Mouse (Mus musculus) thymus, adult 18-20 months (tissue): ENCODE measurements around the gene Srrm2.

Experiments used
- DNase-seq, 2 experiments: peaks; one replicate each; pipeline ENCODE4 v3.0.0; 2022; ENCODE audit warnings: mixed read lengths in 2 of 2

Srrm2 gene

DNA sequence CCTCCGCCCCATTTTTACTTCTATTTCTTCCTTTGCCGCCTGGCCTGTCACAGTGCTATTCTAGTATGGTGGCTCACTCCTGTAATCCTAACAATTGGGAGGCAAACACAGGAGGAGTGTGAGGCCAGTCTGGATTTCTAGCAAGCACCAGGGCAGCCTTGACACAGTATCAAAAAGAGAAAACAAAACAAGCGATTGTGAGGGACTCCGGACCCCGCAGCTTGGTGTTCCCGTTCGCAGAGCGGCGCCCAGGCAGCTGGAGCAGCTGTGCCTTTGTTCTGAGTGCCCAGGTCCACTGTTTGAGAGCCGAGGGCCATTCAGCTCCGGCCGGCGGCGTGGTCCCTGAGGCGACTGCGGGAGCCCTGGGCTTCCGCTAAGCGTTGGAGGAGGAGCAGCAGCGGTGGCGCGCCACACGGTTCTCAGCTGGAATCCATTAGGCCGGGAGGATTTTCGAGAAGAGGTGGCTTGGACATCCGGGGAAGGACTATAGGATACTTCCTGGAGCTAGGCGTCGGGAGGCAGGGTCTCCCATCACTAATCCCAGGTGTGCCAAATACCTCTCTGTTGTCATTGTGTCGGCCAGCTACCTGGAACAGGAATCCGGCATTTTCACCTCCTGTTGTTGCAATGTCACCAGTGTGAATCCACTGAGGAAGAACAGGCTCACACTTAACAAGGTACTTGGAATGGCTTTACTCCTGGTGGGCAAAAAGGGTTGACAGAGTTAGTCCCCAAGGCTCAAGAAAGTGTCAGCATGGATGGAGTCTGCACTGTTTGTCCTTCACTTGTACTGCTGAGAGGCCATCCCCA lies at the start of gene Srrm2:
TSS of gene Srrm2 (plus strand) at position 264 of the 810 bp plus-strand sequence.
- peak; percentile 21 to 26 for DNase-seq

GRCm38 (mm10) chr17:23740598-23741021 lies 49.7 kb upstream of the Srrm2 start, which contains the start of gene Paqr4:
Gene Paqr4 (minus strand): TSS chr17:23740867.
- no peak for DNase-seq

DNA sequence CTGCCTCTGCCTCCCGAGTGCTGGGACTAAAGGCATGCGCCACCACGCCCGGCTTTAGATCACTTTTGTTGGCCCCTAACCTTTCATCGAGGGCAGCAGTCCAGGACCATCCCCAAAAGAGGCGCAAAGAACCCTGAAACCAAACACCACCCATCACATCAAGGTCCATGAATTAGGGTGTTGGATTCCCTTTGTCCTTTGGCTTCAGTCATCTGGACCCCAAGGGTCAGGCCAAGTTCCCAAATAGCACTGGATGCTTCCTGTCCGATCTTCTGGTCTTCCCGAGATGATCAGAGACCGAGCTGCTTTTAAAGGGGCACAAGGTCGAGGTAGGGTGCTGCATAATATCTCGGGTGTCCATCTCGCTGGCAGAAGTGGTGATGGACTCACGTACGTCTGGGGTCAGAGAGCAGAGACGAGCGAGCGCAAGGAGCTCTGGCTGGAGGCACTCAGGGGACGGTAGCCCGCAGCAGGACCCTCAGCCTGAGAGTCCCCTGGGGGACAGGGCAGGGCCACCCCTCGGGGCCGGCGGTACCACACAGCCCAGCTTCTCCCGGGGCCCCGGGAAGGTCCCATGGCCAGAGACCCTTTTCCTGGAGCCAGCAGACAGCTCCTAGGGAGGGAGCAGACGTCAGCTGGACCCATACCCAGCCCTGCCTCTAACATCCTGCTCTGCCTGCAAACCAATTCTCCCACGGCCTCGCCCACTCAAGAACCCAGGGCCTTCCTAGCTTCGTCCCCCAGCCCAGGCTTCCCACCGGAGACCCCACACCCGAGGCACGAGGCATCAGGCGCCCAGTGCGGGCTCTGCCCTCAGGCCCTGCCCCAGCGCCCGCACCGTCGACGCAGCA lies 48.7 kb upstream of the Srrm2 start:
- DNase-seq: no peak

GRCm38 (mm10) chr17:23742210-23742793 lies 48.0 kb upstream of the Srrm2 start:
- no peak for DNase-seq

DNA sequence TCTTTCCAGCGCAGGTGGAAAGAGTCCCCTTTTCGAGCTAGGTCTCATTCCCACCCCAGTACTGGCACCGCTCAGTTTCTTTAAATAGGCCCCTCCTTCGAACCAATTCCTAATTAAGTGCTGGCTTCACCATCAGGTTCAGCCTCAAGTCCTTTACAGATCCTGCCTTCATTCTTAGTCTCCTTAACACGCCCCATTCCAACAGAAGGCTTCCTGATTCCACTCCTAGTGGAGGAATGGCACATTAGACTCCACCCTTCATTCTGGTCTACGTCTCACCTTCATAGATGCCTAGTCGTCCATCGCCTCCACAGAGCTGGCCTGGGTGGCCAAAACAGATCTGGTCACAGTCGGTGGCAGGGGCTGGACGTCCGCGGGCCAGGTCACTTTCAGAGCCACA lies 47.4 kb upstream of the Srrm2 start:
- no peak for DNase-seq

- DNase-seq: no peak
These were observed 46.3 kb upstream of the Srrm2 start for GRCm38 (mm10) chr17:23744076-23744475.

DNA sequence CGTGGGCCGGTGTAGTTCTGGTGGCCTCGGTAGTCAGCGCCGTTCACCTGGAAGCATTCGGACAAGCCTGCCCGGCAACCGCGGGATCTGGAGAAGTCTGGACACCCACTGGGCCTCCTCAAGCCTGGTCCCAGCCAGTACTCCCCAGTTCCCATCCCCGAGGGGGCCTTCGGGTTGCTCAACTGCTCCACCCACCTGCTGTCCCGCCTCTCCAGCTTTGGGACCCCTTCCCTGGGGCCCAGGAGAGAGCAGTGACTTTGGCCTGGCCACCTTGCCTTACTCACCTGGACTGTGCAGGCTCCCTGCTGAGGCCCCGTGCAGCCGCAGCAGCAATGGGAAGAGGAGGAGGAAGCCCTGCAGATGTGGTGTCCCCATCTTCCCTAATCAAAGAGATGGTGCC lies 45.7 kb upstream of the Srrm2 start:
- no peak for DNase-seq

- no peak for DNase-seq
These were observed 44.8 kb upstream of the Srrm2 start, which contains the start of gene Kremen2 for GRCm38 (mm10) chr17:23745301-23746251. Gene Kremen2 (minus strand): TSS chr17:23745833.

GRCm38 (mm10) chr17:23746311-23746710 lies 44.0 kb upstream of the Srrm2 start:
- DNase-seq: no peak

DNA sequence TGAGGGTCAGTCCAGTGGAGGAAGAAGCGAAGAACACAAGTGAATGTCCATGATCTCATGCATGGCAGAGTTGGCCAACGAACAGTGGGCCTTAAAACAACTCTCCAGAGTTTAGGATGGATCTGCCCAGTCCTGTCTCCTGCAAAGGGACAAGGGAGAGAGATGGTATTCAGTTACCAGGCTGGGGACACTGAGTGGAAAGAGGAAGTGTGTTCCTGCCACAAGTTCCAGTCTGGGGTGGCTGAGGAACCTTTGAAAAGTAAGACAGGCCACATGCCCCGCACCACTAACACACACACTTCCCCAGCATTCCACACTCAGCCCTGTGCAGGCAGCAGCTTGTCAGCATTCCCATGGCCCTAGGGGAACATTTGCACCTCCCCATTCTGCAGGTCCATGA lies 43.6 kb upstream of the Srrm2 start:
- no peak for DNase-seq

DNA sequence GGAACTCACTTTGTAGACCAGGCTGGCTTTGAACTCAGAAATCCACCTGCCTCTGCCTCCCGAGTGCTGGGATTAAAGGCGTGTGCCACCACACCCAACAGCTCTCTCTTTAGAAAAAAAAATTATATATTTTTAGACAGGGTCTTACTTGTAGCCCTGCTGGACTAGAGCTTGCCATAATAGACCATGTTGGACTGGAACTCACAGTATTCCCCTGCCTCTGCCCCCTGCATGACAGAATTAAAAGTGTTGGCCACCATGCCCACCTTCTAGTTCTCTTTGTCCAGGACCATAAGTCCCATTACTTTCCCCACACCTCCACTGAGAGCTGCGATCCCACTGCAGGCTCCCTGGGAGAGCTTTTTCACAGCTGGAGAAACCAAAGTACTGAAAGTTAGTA lies 42.9 kb upstream of the Srrm2 start:
- no peak for DNase-seq

GRCm38 (mm10) chr17:23748026-23748425 lies 42.3 kb upstream of the Srrm2 start:
- no peak for DNase-seq

GRCm38 (mm10) chr17:23748631-23749391 lies 41.5 kb upstream of the Srrm2 start:
- DNase-seq: peak in 1 of 2 experiments; percentile 46

GRCm38 (mm10) chr17:23749400-23750191 lies 40.7 kb upstream of the Srrm2 start:
- DNase-seq: no peak

- DNase-seq: no peak
These were observed 34.6 kb upstream of the Srrm2 start for GRCm38 (mm10) chr17:23755689-23756088.

GRCm38 (mm10) chr17:23757581-23757980 lies 32.8 kb upstream of the Srrm2 start:
- no peak for DNase-seq

DNA sequence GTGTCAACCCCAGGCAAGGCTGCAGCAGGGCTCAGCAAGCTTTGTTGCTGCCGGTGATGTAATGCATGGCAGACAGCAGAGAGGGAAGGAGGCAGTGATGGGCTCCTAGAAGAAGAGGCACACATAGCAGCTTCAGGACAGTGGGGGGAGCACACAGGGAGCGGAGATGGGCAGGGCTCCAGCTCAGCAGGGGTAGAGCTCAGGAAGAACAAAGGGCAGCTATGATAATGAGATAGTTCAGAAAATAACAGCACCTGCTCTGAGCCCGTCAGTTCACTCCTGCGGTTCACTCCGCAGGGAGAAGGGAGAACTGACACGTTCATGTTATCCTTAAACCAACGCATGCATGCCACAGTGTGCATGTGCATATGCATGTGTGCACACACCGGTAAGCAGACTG lies 31.5 kb upstream of the Srrm2 start:
- DNase-seq: no peak

- DNase-seq: no peak
These were observed 30.1 kb upstream of the Srrm2 start for GRCm38 (mm10) chr17:23760231-23760630.

- DNase-seq: no peak
These were observed 29.2 kb upstream of the Srrm2 start for GRCm38 (mm10) chr17:23761155-23761554.

- DNase-seq: no peak
These were observed 27.4 kb upstream of the Srrm2 start for GRCm38 (mm10) chr17:23762976-23763375.
